Mouse (Mus musculus): ENCODE results near the gene 9230113P08Rik. TPM values are rescaled to one million over a fixed set of nuclear protein-coding genes. Genes with fewer than 3 reads are reported as not detected.
"Not testable (repeated sequence)": the region's sequence is repeated elsewhere in the genome, so short reads cannot be mapped to it uniquely, and the experiment has no call there.

9230113P08Rik gene
- under 1 TPM in 2 of 4 experiments, not detected in 2; 0.18 to 0.21 TPM for total RNA-seq (2022)

- not testable (repeated sequence) for DNase-seq (ENCODE audit: low spot score in 2 of 2)
These were observed at the start of gene 9230113P08Rik for GRCm38 (mm10) chr9:35908123-35908522. 9230113P08Rik (plus strand) TSS chr9:35908423.

DNA sequence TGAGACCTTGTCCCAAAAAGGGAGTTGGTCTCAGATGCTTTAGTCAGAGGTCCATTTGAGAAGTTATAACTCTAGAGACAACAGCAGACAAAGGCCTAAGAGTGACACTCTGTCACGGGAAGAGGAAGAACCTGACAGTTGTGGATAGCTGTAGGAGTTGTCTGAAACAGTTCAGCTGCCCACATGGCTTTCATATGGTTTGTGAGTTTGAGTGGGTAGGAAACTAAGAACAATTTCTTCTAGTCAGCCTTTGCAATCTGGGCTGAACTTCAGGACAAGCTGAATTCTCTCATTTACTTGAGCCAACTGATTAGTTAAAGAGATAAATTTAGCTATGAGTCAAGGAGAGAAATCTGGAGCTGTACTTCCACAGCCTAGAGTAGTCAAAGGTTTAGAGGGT, 15.1 kb upstream of the 9230113P08Rik start:
- DNase-seq (ENCODE audit: low spot score in 2 of 2): peak; percentile 16 to 22

- DNase-seq (ENCODE audit: low spot score in 2 of 2): peak; percentile 24 to 54
These were observed 3.7 kb upstream of the 9230113P08Rik start for GRCm38 (mm10) chr9:35904494-35904893.

- no peak for DNase-seq (ENCODE audit: low spot score in 2 of 2)
These were observed 22.6 kb downstream of the 9230113P08Rik start for GRCm38 (mm10) chr9:35930817-35931216.

Other genes starting within 250 kb of the 9230113P08Rik start
- not detected for gene Pate1, start 221.0 kb upstream of the 9230113P08Rik start, total RNA-seq (2022)
- gene Gm17677, start 167.4 kb upstream of the 9230113P08Rik start, total RNA-seq (2022): not detected
- not detected for gene Gm17727, start 130.3 kb upstream of the 9230113P08Rik start, total RNA-seq (2022)
- gene Gm27235, start 118.3 kb upstream of the 9230113P08Rik start, total RNA-seq (2022): not detected
- not detected for gene D730048I06Rik, start 118.3 kb upstream of the 9230113P08Rik start, total RNA-seq (2022)
- not detected for gene 9230110F15Rik, start 64.3 kb upstream of the 9230113P08Rik start, total RNA-seq (2022)
- gene Gm5916, start 220.4 kb downstream of the 9230113P08Rik start, total RNA-seq (2022): not detected